Mouse (Mus musculus) ES-Bruce4 (cell line): Measurements from ENCODE around the gene Rgs19.

Experiments used
- CTCF ChIP-seq: IDR thresholded peaks from one replicate; pipeline ENCODE4 v1.8.1; 2011; ENCODE audit warnings: low read depth, low read length
- POLR2A ChIP-seq: IDR thresholded peaks from one replicate; pipeline ENCODE4 v1.8.1; 2011; ENCODE audit warnings: low read length; ENCODE audit not compliant: insufficient read depth

DNA sequence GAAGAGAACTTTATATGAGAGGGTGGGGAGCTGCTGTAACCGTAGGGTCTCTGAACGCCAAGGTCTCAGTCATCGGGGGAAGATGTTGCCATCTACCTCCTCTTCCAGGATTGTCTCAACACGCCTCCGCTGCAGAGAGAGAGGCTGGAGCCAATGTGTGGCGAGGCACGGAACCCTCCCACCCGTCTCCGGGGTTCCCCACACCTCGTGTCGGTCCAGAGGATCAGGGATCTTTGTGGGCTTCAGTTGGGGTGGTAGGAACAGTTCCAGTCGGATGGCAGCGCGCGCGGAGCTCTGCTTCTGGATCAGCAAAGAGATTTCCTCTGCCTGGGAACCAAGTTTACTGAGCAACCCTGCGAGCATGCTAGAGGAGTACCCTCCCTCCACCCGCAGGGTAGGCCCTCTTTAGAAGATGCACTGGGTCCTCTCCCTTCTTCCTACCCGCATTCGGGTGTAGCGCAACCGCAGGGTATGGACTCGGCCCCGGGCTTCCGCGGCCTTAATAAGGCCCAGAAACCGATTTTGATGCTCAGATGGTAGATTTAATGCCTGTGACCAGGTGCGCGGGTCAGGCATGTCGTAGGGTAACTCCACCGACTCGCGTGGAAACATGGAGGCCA is 3.1 kb upstream of the Rgs19 start:
- TF ChIP-seq POLR2A (no peak), CTCF (no peak)
